Mouse (Mus musculus) liver, embryonic 16.5 days (tissue): ENCODE measurements at regions not wholly inside any gene's neighbourhood (a gene's known extent, or its start where the extent isn't known, plus 50 kb on each side); places are given as distances from the start of the nearest gene placed in this dataset.

Experiments used
- ATAC-seq: fragments of 200-750 bp; cut with Nextera tagmentation; 2 replicates; pipeline ENCODE4 v1.8.0; 2017; ENCODE audit warnings: low read depth, mild to moderate bottlenecking, moderate number of reproducible peaks, moderate library complexity
- H3K27ac ChIP-seq: fragments of 300-500 bp; sonication (generic); 2 replicates; pipeline ENCODE4 v1.5.1; 2014; ENCODE audit warnings: mild to moderate bottlenecking, low read length
- H3K27me3 ChIP-seq: fragments of 300-500 bp; sonication (generic); 2 replicates; pipeline ENCODE4 v1.6.1; 2014; ENCODE audit warnings: low read depth, low read length, mixed read lengths; ENCODE audit not compliant: control insufficient read depth, insufficient read depth
- H3K36me3 ChIP-seq: fragments of 300-500 bp; sonication (generic); 2 replicates; pipeline ENCODE4 v1.6.1; 2014; ENCODE audit warnings: mild to moderate bottlenecking; ENCODE audit not compliant: control insufficient read depth, insufficient read depth
- H3K4me1 ChIP-seq: fragments of 300-500 bp; sonication (generic); 2 replicates; pipeline ENCODE4 v1.6.1; 2014; ENCODE audit warnings: low read depth, low read length, mixed read lengths; ENCODE audit not compliant: control insufficient read depth
- H3K4me2 ChIP-seq: fragments of 300-500 bp; sonication (generic); 2 replicates; pipeline ENCODE4 v1.6.1; 2014; ENCODE audit warnings: low read depth, low read length, mixed read lengths
- H3K4me3 ChIP-seq: fragments of 300-500 bp; sonication (generic); 2 replicates; pipeline ENCODE4 v1.5.1; 2014; ENCODE audit warnings: low read depth, mild to moderate bottlenecking, low read length
- H3K9ac ChIP-seq: fragments of 300-500 bp; sonication (generic); 2 replicates; pipeline ENCODE4 v1.6.1; 2014; ENCODE audit warnings: low read depth, low read length
- H3K9me3 ChIP-seq: fragments of 300-500 bp; sonication (generic); replicated peaks from 2 replicates; pipeline ENCODE4 v1.6.1; 2016; ENCODE audit warnings: low read length; ENCODE audit not compliant: control insufficient read depth
- WGBS: fragments of 180-500 bp; shearing (Covaris S2); extraction: QIAGEN DNeasy Blood & Tissue Kit; methylation state at CpG from one replicate; pipeline ENCODE4 v1.1.7; 2014; ENCODE audit not compliant: insufficient replicate concordance; 5-methylcytosine and 5-hydroxymethylcytosine counted together

GRCm38 (mm10) chr15:56139451-56139850, 1338.0 kb downstream of the Slc22a22 start:
- Histone ChIP-seq H3K4me1 (no peaks in the 10 kb centered on the region), H3K4me2 (no peak overlapping the region), H3K4me3 (no peak overlapping the region), H3K36me3 (no peaks in the 10 kb centered on the region), H3K9ac (no peak overlapping the region), H3K9me3 (no peaks in the 10 kb centered on the region), H3K27me3 (no peaks in the 10 kb centered on the region), H3K27ac (no peak overlapping the region)
- 59% methylated on average over 3 of the region's 3 CpGs for WGBS
- ATAC-seq, result no peak

GRCm38 (mm10) chr15:56136420-56136970, 1340.9 kb downstream of the Slc22a22 start:
- WGBS, result 62% methylated on average over 7 of the region's 7 CpGs
- Histone ChIP-seq H3K4me1 (no peaks in the 10 kb centered on the region), H3K36me3 (no peaks in the 10 kb centered on the region), H3K4me2 (no peak overlapping the region), H3K4me3 (no peak overlapping the region), H3K9ac (no peak overlapping the region), H3K27ac (no peak overlapping the region), H3K27me3 (no peaks in the 10 kb centered on the region), H3K9me3 (no peaks in the 10 kb centered on the region)
- no peak for ATAC-seq

- 63% methylated on average over 1 of the region's 1 CpGs for WGBS
Measured at GRCm38 (mm10) chr15:56128029-56128428, 1349.4 kb downstream of the Slc22a22 start.

GRCm38 (mm10) chr15:56119287-56120065, 1357.9 kb downstream of the Slc22a22 start:
- no peaks in the 10 kb centered on the region for H3K27me3 ChIP-seq
- no peak overlapping the region for H3K9ac ChIP-seq
- no peak overlapping the region for H3K4me2 ChIP-seq
- no peak overlapping the region for H3K4me3 ChIP-seq
- H3K36me3 ChIP-seq, result no peaks in the 10 kb centered on the region
- no peak overlapping the region for H3K27ac ChIP-seq
- no peak for ATAC-seq
- H3K4me1 ChIP-seq, result no peaks in the 10 kb centered on the region
- H3K9me3 ChIP-seq, result no peaks in the 10 kb centered on the region

More at GRCm38 (mm10) chr15:56128029-56128428, 1349.4 kb downstream of the Slc22a22 start:
- no peak overlapping the region for H3K4me3 ChIP-seq
- no peaks in the 10 kb centered on the region for H3K9me3 ChIP-seq
- no peaks in the 10 kb centered on the region for H3K4me1 ChIP-seq
- ATAC-seq, result no peak
- no peaks in the 10 kb centered on the region for H3K27me3 ChIP-seq
- H3K9ac ChIP-seq, result no peak overlapping the region
- no peak overlapping the region for H3K4me2 ChIP-seq
- H3K36me3 ChIP-seq, result no peaks in the 10 kb centered on the region
- H3K27ac ChIP-seq, result no peak overlapping the region

GRCm38 (mm10) chr15:56108313-56108712, 1369.1 kb downstream of the Slc22a22 start:
- H3K27ac ChIP-seq, result no peak overlapping the region

GRCm38 (mm10) chr15:56107719-56108118, 1369.7 kb downstream of the Slc22a22 start:
- ATAC-seq, result no peak
- Histone ChIP-seq H3K27ac (no peak overlapping the region), H3K4me1 (no peaks in the 10 kb centered on the region), H3K9me3 (no peaks in the 10 kb centered on the region), H3K4me3 (no peak overlapping the region), H3K4me2 (no peak overlapping the region), H3K27me3 (no peaks in the 10 kb centered on the region), H3K36me3 (no peaks in the 10 kb centered on the region), H3K9ac (no peak overlapping the region)
- 62% methylated on average over 4 of the region's 4 CpGs for WGBS

More at GRCm38 (mm10) chr15:56108313-56108712, 1369.1 kb downstream of the Slc22a22 start:
- no peaks in the 10 kb centered on the region for H3K27me3 ChIP-seq
- H3K4me2 ChIP-seq, result no peak overlapping the region
- H3K9me3 ChIP-seq, result no peaks in the 10 kb centered on the region
- no peaks in the 10 kb centered on the region for H3K36me3 ChIP-seq
- H3K9ac ChIP-seq, result no peak overlapping the region
- WGBS, result 33% methylated on average over 2 of the region's 2 CpGs
- ATAC-seq, result no peak
- no peak overlapping the region for H3K4me3 ChIP-seq
- H3K4me1 ChIP-seq, result no peaks in the 10 kb centered on the region

- Histone ChIP-seq H3K4me3 (no peak overlapping the region), H3K27ac (no peak overlapping the region), H3K27me3 (no peaks in the 10 kb centered on the region), H3K9ac (no peak overlapping the region), H3K4me1 (no peaks in the 10 kb centered on the region), H3K9me3 (no peaks in the 10 kb centered on the region), H3K4me2 (no peak overlapping the region), H3K36me3 (no peaks in the 10 kb centered on the region)
- ATAC-seq, result no peak
- WGBS, result 62% methylated on average over 3 of the region's 3 CpGs
Measured at GRCm38 (mm10) chr15:56100133-56100735, 1377.2 kb downstream of the Slc22a22 start.

GRCm38 (mm10) chr15:56077838-56078567, 1399.4 kb downstream of the Slc22a22 start:
- no peak for ATAC-seq
- Histone ChIP-seq H3K9ac (no peak overlapping the region), H3K4me1 (no peaks in the 10 kb centered on the region), H3K4me3 (no peak overlapping the region), H3K36me3 (no peaks in the 10 kb centered on the region), H3K9me3 (no peaks in the 10 kb centered on the region), H3K27ac (no peak overlapping the region), H3K4me2 (no peak overlapping the region), H3K27me3 (no peaks in the 10 kb centered on the region)
- 57% methylated on average over 11 of the region's 11 CpGs for WGBS
